ENCODE assay signal across 16 mouse cellular contexts in the genomic region with DNA sequence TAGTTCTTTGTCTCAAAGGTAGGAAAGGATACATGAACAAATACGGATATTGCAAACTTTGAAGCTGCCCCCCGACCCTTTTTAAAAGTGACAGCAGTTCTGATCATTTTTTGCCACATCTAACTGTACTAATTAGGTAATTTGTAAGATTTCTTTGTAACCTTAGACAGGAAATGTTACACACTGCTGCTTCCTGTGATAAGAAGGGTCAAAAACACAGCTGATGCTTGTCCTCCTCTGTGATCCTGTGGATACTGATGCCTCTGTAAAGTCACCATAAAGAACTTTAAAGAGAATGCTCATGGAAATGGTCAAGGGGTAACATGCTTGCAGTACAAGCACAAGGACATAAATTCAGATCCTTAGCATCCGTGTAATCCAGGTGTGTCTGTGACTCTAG.
DNase-seq lines count a peak whose midpoint lies in the region; ATAC-seq lines count a peak whose summit lies in the region.
"Had no signal": no experiment of that assay in that cellular context is flagged by ENCODE, and none has a peak within 500 bp of the region (broad histone marks: within the 10 kb centered on the region; RNA-seq: fewer than 3 reads in every experiment).

No protein-coding gene starts in this region.

- DNase-seq in 416B (ENCODE audit: low read depth) = peak; percentile 11
- DNase-seq in adrenal gland, postnatal 25 days = no peak
- DNase-seq: adrenal gland, adult 2 months; adrenal gland, postnatal 10 days; adrenal gland, postnatal 36 days; cerebellum, adult 11-12 months; cerebellum, adult 2 months; cerebellum, adult 9-10 months; cerebellum, postnatal 10 days; cerebellum, postnatal 25 days; embryo, embryonic 11 days had no signal

- peak; percentile 56 to 68; a peak in 3 of 4 replicates for ATAC-seq in hematopoietic stem cell, adult 5-6 weeks (replicated peaks in 1 of 2; ENCODE audit: insufficient read depth in 1 of 2, low FRiP score in 2 of 2, low TSS enrichment in 1 of 2, low read depth in 1 of 2, poor library complexity in 2 of 2, severe bottlenecking in 2 of 2)
- 0 out of 2 replicates have a peak, but pooled peaks have one; percentile 20 for ATAC-seq in megakaryocyte progenitor cell, adult 5-6 weeks (replicated peaks; ENCODE audit: poor library complexity)
- no peak for ATAC-seq in megakaryocyte-erythroid progenitor cell, adult 5-6 weeks (replicated peaks; ENCODE audit: low FRiP score, low TSS enrichment, poor library complexity, severe bottlenecking)
- ATAC-seq: forebrain, embryonic 14.5 days; forebrain, embryonic 16.5 days had no signal
